Mouse (Mus musculus) heart, adult 9 months (tissue): Measurements from ENCODE around the gene Tinag.
"Not testable (repeated sequence)": the region's sequence is repeated elsewhere in the genome, so short reads cannot be mapped to it uniquely, and the experiment has no call there.

ENCODE experiments used
- DNase-seq, 2 experiments: peaks; one replicate each; pipeline ENCODE4 v3.0.0; 2022; ENCODE audit warnings: low spot score in 2 of 2

Tinag gene

DNA sequence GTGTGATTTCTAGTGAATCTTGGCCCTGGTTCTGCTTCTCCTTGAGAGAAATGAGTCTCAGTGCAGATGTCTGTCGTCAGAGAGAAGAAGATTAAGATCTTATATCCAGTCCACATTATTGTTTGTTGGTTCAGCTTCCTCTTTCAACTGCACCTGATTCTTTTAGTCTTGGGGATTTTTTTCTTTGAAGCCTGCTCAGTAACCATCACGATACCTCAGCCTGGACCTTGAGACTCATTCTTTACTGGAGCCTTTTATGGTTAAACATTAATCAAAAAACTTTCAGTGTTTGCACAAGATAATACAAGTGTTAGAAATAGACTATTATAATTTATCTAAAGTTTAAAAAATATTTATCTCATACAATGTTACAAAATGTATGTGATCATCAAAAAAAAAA lies at the start of gene Tinag:
Gene Tinag (minus strand): TSS at position 210 of the 400 bp plus-strand sequence.
- DNase-seq, result no peak

DNA sequence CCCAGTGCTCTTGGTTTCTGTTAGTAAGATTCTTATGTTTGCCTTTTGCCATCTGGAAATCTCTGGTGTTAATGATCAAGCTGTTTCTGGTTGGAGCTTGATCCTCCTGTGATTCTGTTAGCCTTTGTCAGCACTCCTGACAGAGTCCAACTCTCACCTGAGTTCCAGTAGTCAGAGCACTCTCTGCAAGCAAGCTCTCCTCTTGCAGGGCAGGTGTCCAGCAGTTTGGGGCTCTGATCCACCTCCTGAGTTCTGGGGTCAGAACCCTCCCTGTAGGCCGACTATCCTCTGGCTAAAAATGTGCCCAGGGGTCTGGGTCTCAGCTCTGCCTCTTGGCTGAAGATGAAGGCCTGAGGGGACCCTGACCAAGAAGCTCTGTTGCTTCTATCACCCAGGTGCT lies 37.6 kb upstream of the Tinag start:
- not testable (repeated sequence) for DNase-seq

DNA sequence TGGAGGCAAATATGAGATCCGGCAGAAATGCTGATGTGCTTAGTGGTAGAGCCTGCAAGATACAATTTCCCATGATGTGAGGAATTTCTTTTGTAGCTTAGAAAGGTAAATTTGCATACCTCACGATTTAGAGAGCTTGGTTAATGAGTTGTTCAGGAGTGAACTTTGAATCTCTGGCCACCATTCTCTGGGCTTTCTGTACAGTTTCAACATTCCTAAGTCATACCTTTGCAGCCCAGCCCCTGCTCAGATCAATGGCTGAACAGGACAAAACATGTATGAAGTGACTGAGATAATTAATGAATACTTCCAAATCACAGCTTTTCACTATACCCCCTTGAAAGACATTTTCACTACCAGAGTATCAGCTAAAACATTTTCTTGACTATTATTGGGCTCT lies 26.1 kb upstream of the Tinag start:
- DNase-seq, result no peak

DNA sequence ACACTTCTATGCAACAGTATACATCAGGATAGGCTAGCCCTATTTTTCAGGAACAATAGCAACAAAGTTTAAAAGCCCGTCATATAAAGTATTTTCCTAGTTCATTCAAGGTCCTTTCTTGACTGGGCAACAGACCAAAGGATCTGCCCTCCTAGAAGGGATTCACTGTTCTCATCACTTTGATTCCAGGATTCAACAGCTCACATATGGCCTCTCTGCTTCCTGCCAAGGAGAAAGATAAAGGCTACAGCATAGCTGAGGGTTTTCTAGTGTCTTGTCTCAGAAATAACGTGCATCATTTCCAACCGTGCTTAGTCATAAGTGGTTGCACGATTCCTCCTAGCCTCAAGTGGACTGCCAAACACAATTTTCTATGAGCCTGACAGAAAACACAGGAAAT lies 11.0 kb upstream of the Tinag start:
- DNase-seq, result no peak

DNA sequence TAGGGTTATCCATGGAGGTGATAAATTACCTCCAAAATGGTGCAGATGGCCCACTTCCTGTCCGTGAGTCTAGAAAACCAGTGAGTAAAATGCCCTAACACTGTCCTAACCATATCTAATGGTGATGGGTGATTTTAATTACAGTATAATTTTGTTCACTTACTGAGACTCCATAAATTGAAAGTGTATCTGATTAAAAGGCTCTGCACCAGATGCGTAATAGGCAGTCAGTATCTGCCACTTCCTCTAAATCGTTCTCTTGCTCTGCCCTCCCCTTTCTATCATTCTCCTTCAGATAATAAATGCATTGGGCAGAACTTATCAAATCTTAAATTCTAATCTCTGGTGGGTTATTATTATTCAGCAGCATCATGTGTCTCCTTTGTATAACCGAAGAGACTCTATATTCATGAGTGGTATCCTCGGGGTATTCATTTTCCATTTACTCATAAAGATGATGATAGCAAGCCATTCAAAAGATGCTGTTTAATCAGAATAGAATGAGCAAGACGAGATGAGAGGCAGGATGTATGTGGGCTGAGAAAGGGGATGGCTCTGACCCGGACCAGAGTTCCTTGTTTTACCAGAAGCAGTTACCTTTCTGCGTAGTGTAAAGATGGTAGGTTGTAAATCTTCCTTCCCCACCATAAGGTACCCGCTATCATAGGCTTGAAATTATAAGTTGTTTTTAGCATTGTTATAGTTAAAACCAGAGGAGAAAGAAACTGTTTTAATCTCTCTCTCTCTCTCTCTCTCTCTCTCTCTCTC lies 9.0 kb upstream of the Tinag start:
- no peak for DNase-seq

DNA sequence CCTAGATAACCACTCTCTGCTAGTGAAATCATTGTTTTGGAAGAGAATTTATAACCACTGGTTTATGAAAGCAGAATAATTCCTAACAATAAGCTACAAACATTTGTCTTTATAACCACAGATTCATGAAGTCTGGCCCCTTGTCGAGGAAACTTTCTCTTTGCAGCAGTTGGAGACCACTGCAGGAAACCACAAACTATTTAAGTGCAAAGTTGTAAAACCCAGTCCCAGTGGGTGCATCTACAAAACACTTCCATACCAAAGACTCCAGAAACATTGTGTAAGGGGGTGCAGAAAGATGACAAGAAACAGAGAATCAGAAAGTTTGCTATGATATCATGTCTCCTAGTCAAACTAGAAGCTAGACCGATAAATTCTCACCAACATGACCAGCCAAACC lies 5.8 kb upstream of the Tinag start:
- no peak for DNase-seq

DNA sequence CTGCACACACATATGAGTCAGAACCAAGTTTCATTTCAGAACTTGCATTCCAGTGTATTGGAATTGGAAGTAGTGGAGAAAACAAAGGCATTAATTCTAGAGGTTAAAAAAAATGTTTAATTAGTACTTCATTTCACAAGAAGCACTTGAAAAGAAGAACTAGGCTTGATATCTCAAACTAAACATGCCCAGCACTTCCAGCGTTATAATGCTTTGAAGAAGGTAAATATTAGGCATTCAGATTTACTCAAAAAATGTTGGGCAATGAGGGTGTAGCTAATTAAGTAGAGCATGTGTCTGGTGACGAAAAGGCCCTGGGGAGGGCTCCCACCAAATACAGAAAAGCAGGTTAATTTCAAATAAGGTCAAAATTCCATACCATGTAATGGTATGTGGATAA lies 4.1 kb upstream of the Tinag start:
- no peak for DNase-seq

DNA sequence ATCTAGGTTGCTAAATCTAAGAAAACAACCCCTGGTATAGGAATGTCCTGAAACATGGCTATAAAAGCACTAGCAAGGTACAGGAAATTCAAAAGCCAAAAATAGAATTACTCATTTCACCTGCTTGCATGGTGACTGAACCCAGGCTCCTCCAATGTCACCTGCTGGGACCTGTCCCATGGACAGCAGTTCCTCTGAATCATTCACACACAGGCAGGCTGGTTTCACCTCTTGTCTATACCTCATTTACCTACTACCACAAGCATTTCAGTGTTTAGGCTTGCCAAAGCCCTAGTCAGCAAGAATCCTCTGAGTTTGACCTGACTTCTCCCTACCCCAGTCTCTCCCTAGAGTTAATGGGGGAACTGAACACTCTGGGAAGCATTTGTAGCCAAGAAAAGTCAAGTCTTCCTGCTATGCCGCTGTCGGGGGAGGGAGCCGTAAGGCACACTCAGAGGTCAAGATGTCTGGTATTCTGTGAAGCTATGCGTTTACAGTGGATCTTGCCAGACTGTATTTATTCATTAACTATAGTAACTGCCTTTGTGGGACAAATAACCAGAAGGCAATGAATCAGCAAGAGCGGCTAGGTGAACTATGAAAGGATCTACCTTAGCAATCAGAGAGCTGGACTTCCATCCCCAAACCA lies 597 bp upstream of the Tinag start:
- DNase-seq, result no peak

DNA sequence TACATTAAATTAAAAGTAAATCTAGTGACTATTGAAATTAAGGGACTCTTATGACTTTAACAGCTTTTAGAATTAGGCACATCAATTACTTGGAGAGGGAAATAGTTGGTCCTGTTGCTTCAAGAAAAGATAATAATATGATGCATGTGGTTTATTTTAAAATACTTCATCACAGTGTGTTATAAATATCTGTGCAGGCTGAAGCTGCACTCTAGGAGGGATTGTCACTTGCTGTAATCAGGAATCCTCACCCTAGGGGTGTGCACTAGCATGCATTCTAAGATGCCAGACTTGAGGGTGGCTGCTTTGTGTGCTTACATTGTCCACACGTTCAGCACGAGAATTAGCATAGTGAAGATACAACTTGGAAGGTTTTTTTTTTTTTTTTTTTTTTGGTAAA lies 10.2 kb downstream of the Tinag start:
- no peak for DNase-seq

DNA sequence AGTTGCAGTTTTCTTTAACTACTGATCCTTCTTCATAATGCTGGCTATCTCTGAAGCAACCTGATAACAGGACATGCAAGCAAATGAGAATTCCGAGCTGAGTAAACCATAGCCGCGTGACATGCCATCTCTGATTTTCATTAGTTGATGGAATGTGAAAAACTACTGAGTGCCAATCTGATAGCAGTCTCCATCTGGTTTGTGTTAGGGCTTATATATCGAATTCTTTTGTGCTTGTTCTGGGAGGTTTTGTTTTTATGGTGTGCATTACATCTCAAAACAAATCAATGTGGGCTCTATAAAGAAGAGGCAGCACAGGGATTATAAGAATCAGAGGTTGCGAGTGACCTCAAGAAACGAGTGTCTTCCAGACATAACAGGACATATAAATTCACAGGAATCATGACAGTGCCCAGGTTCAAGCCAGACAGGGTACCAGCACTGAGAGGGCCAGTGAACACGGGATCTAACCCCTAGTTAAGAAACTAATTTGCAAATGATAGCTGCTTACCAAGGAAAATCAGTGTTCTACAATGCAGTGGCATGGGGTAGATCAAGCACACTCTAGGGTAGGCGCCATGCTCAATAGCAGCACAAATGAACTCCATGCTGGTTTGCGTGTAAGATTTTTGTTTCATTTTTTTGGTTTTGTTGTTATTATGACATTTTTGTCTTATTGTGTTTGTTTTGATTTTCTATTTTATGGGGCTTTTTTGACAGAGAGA lies 13.0 kb downstream of the Tinag start:
- DNase-seq, result no peak

DNA sequence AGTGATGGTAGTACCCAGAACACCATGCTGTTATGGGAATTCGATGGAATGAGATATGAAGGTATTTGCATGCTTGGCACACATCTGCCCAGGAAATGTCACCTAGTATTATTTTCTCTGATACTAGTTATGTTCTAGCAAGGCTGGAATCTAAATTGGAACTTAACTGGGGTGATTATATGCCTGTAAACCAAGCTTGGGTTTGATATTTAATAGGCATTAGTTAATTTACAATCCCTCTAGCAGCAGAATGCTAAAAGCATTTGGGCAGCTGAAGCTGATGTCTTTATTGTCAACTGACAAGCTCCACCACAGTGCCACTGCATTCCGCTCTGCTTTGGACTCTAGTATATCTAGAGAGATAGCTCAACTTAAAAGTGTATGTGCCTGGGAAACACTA lies 20.3 kb downstream of the Tinag start:
- DNase-seq, result no peak

DNA sequence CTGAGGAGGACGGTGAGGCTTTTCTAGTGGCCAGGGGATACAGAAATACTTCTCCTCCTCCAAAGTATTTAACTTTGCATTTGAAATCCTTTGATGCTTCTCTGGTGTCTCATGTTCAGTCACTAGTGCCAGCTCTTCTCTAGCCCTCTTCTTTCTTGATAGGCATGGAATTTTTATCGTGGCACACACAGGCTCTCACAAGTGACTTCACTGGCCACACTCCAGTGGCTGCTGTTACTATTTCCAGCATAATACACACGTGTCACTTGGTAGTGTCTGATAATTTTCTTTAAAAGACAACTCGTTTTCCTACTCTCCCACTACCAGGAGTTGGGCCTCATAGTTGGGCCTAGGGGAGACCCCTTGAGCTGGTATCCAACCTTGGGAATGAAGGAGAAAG lies 26.7 kb downstream of the Tinag start:
- DNase-seq, result peak; percentile 36 to 57

DNA sequence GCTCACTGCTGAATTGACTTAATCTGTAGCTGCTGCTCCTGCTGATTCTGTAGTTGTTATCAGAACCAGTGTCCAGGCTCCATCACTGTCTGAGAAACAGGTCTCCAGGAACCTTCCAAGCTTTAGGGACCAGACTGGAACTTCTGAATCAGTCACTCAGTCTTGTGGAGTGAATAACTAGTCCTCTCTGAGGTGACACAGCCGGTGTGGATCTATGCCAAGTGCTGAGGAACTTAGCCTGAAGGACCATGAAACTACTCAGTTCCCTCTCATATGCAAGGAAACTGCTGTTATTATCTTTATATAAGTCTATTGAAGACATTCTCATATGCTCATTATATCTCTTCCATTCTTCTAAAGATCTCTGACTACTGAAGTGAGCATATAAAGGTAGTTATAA lies 49.6 kb downstream of the Tinag start:
- DNase-seq, result no peak

DNA sequence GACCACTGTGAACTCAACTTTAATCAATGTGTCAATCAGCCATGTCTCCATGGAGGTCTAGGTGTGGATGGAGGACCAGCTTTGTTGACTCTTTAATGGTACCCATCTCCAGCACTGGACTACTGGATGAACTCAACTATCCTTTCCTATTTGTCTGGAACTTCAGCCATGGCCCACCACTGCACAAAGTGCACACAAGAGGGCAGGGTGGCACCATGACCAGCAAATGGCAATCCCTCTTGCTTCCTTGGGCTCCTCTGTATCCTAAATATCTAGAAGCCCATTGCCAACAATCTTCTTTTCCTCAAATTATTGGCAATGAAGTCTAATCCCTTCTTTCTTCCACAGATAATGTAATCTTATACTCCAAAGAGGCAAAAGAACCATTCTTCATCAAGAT lies 55.6 kb downstream of the Tinag start:
- DNase-seq, result no peak

DNA sequence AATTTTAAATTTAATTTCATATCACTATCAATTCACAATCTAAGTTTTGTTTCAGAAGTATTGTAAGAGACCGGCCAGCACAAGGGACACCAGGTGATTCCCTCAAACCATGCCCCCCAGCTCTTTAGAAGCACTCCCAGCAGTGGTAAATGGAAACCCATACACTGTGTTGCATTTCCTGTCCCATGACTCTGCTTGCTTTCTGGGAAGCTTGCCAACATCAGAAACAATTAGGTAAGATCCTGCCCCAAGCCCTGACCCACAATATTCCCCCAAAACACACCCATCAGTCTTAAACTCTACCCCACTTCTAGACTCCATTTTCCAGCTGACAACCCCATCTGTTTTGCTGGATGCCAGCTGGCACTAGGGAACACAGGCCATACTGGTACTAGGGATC lies 110.8 kb downstream of the Tinag start:
- no peak for DNase-seq

DNA sequence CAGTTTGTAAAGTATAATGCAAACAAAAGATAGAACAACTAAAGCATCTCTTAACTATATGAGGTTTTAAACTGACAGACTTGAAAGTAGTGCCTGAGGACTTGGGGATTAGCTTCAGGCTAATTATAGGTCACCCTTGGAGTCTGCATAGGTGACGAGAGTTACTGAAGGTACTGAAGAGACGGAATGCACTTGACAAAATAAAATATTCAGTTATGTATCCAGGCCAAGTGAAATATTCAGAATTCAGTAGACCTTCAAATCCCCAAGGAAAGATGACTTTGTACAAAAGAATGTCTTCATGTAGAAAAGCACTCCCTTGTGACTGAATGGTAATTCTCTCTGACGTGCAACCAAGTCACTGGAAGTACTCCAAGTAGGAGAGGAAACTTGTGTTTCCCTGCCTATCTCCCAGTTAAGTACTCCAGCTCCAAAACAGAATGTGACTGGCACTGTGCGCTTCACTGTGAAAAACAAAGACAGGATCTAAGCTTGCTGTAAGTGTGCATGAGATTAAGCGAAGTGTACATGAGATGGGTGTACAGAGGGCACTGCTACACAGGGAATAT lies 130.4 kb downstream of the Tinag start:
- peak; percentile 2 to 5 for DNase-seq
